Mouse (Mus musculus): ENCODE results near the gene Agbl4.

GRCm38 (mm10) chr4:110757941-110758340, 360.5 kb downstream of the Agbl4 start:
- no peak for TF ChIP-seq POLR2A (IDR thresholded peaks at IDR 0.05; ENCODE audit: insufficient read length, low read depth)
- no peak for TF ChIP-seq REST (IDR thresholded peaks at IDR 0.05; ENCODE audit: insufficient read depth, insufficient read length)
- no peak for TF ChIP-seq MYOG (IDR thresholded peaks at IDR 0.05; ENCODE audit: control insufficient read depth in 1 of 3, insufficient read depth in 1 of 3, insufficient read length in 2 of 3, low read depth in 2 of 3)
